Mouse (Mus musculus) limb, embryonic 15.5 days (tissue): ENCODE measurements around the gene Gata1. TPM values are rescaled to one million over a fixed set of nuclear protein-coding genes. Genes with fewer than 3 reads are reported as not detected.
"Not testable (repeated sequence)": the region's sequence is repeated elsewhere in the genome, so short reads cannot be mapped to it uniquely, and the experiment has no call there.

Source experiments
- ATAC-seq: fragments of 200-750 bp; cut with Nextera tagmentation; 2 replicates; pipeline ENCODE4 v1.8.0; 2017; ENCODE audit warnings: low read depth, moderate TSS enrichment; ENCODE audit not compliant: insufficient number of reproducible peaks, low FRiP score, low TSS enrichment
- H3K27ac ChIP-seq: fragments of 300-500 bp; sonication (generic); 2 replicates; pipeline ENCODE4 v1.5.1; 2015; ENCODE audit warnings: moderate library complexity, mild to moderate bottlenecking, inconsistent platforms
- H3K27me3 ChIP-seq: fragments of 300-500 bp; sonication (generic); 2 replicates; pipeline ENCODE4 v1.6.1; 2015; ENCODE audit warnings: inconsistent platforms
- H3K36me3 ChIP-seq: fragments of 300-500 bp; sonication (generic); 2 replicates; pipeline ENCODE4 v1.6.1; 2015; ENCODE audit warnings: inconsistent platforms
- H3K4me1 ChIP-seq: fragments of 300-500 bp; sonication (generic); 2 replicates; pipeline ENCODE4 v1.6.1; 2015; ENCODE audit warnings: inconsistent platforms
- H3K4me2 ChIP-seq: fragments of 300-500 bp; sonication (generic); 2 replicates; pipeline ENCODE4 v1.6.1; 2015; ENCODE audit warnings: mild to moderate bottlenecking, inconsistent platforms
- H3K4me3 ChIP-seq: fragments of 300-500 bp; sonication (generic); 2 replicates; pipeline ENCODE4 v1.5.1; 2015; ENCODE audit warnings: mild to moderate bottlenecking, inconsistent platforms
- H3K9ac ChIP-seq: fragments of 300-500 bp; sonication (generic); 2 replicates; pipeline ENCODE4 v1.6.1; 2015; ENCODE audit warnings: inconsistent platforms
- H3K9me3 ChIP-seq: fragments of 300-500 bp; sonication (generic); 2 replicates; pipeline ENCODE4 v1.6.1; 2016; ENCODE audit warnings: inconsistent platforms
- WGBS: fragments of 180-500 bp; shearing (Covaris S2); methylation state at CpG from one replicate; pipeline ENCODE4 v1.1.7; 2015; 5-methylcytosine and 5-hydroxymethylcytosine counted together
- polyA plus RNA-seq: library from polyadenylated mRNA; unstranded; fragments of >200 nt; fragmentation: Nextera tagmentation; extraction: Ambion mirVana; gene quantifications from 2 replicates; pipeline ENCODE4 v1.2.1, GENCODE M21; 2015

The Gata1 gene
- polyA plus RNA-seq, 1 experiment from 2014 or later: 2.9 TPM

DNA sequence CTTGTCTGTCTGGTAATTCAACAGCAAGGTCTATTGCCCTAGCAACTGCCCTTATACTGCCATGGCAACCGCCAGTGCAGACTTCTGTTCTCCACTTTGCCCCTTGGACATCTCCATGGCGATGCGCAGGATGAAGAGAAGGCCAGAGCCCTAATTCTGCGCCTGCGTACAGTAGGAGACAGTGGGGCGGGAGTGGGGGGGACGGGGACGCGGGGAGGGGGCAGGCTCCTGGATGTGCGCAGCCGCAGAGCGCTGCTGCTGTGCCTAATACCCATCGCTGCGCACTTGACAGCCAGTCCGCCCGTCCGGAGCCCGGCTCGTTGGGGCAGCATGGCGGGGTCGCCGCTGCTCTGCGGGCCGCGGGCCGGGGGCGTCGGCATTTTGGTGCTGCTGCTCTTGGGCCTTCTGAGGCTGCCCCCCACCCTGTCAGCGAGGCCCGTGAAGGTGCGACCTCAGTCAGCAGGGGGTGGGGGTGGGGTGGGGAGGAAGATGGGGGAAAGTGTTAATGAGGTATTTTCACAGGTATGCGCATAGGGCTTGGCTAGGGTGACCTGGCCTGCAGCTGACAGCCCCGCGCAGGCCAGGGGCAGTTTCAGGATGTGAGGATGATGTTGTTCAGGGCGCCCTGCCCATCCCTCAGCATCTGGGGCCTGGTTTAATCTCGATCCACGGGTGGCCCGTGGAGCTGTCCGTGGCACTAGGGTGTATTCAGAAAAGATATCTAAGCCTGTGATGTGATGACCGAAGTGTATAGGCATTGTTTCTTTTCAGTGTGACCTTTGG, 58.1 kb downstream of the Gata1 start, which contains the start of gene Pcsk1n:
Gene Pcsk1n, plus strand, starts transcription at position 222 of the 783 bp plus-strand sequence.
- Histone ChIP-seq H3K4me3 (peak within 1 kb of the TSS; percentile 17; the same call in 1 of the 2 replicates), H3K4me1 (peaks cover 9% of the 10 kb centered on the region), H3K27me3 (peaks cover 57% of the 10 kb centered on the region), H3K9me3 (no peaks in the 10 kb centered on the region), H3K9ac (no peak within 1 kb of the TSS), H3K27ac (no peak within 1 kb of the TSS), H3K4me2 (peak within 1 kb of the TSS; percentile 37), H3K36me3 (no peaks in the 10 kb centered on the region)
- WGBS: 20% methylated on average over 24 of the region's 40 CpGs
- no peak for ATAC-seq

DNA sequence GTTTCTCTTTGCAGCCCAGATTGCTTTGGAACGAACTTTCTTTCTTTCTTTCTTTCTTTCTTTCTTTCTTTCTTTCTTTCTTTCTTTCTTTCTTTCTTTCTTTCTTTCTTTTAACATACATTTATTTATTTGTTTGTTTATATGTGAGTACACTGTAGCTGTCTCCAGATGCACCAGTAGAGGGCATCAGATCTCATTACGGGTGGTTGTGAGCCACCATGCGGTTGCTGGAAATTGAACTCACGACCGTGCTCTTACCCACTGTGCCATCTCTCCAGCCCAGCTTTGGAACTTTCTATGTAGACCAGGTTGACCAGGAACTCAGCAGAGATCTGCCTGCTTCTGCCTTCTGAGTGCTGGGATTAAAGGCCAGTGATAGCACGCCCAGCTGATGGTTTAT, 59.9 kb downstream of the Gata1 start:
- H3K27ac ChIP-seq, H3K4me1 ChIP-seq, H3K4me3 ChIP-seq, H3K9me3 ChIP-seq, H3K4me2 ChIP-seq, H3K36me3 ChIP-seq, H3K9ac ChIP-seq, ATAC-seq: not testable (repeated sequence)
- 62% methylated on average over 6 of the region's 6 CpGs for WGBS
- peaks cover 45% of the 10 kb centered on the region for H3K27me3 ChIP-seq

DNA sequence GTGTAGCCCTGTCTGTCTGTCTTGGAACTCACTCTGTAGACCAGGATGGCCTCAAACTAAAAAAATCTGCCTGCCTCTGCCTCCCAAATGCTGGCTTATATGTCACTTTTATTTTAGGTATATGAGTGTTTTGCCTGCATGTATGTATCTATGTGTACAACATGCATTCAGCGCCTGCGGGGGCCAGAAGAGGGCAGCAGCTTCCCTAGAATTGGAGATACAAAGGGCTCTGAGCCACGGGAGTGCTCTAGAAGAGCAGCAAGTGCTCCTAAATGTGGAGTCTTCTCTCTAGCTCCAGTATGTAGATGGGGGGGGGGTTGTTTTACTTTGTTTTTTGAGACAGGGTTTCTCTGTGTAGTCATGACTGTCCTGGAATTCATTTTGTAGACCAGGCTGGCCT, 62.2 kb downstream of the Gata1 start:
- H3K4me1 ChIP-seq, H3K9me3 ChIP-seq: not testable (repeated sequence)

DNA sequence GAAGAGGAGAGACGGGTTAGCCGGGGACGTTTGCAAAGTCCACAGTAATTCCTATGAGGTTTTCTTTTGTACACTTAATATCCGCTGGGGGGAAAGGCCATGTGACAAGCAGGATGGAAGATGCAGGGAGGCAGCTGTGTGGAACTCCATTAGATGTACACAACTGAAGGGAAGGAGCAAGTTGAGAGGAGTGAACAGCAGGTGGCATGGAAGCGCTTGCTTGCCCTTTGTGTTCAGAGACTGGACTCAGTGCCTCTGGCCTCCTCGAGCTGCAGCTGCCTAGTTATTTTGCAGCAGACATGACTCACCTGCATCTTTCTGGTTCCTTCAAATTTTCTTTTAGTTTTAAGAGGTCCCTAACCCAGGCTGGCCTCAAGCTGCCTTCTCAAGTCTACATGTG, 67.4 kb downstream of the Gata1 start:
- no peak for ATAC-seq
- Histone ChIP-seq H3K27me3 (no peaks in the 10 kb centered on the region), H3K36me3 (peaks cover 13% of the 10 kb centered on the region; the same call in 1 of the 2 replicates), H3K4me2 (no peak overlapping the region), H3K4me3 (no peak overlapping the region), H3K4me1 (no peaks in the 10 kb centered on the region), H3K9me3 (no peaks in the 10 kb centered on the region), H3K27ac (no peak overlapping the region), H3K9ac (no peak overlapping the region)
- 56% methylated on average over 6 of the region's 6 CpGs for WGBS

More for the DNA sequence above, 62.2 kb downstream of the Gata1 start:
- 28% methylated on average over 3 of the region's 3 CpGs for WGBS
- not testable (repeated sequence) for H3K36me3 ChIP-seq, H3K4me2 ChIP-seq, H3K27ac ChIP-seq, ATAC-seq, H3K9ac ChIP-seq, H3K4me3 ChIP-seq
- H3K27me3 ChIP-seq: peaks cover 23% of the 10 kb centered on the region

Other genes with a start within 250 kb of the Gata1 start
- gene Praf2, start 249.6 kb downstream of the Gata1 start, polyA plus RNA-seq: 80.8 and 86.1 TPM in 2 replicates
- 14.9 and 21.8 TPM in 2 replicates for gene Ccdc120, start 227.2 kb downstream of the Gata1 start, polyA plus RNA-seq
- 30.5 and 31.9 TPM in 2 replicates for gene Tfe3, start 215.5 kb downstream of the Gata1 start, polyA plus RNA-seq
- 37.8 and 40.3 TPM in 2 replicates for gene Gripap1, start 188.3 kb downstream of the Gata1 start, polyA plus RNA-seq
- gene Kcnd1, start 155.8 kb downstream of the Gata1 start, polyA plus RNA-seq: 1.3 TPM in 2 replicates
- gene Otud5, start 136.7 kb downstream of the Gata1 start, polyA plus RNA-seq: 35.9 and 43.7 TPM in 2 replicates
- gene Pim2, start 99.8 kb downstream of the Gata1 start, polyA plus RNA-seq: 4.8 and 5.1 TPM in 2 replicates
- gene Slc35a2, start 94.0 kb downstream of the Gata1 start, polyA plus RNA-seq: 64.5 and 70.0 TPM in 2 replicates
- 117 and 124 TPM in 2 replicates for gene Pqbp1, start 78.8 kb downstream of the Gata1 start, polyA plus RNA-seq
- 157 and 170 TPM in 2 replicates for gene Timm17b, start 78.7 kb downstream of the Gata1 start, polyA plus RNA-seq
- gene Gm10491, start 70.2 kb downstream of the Gata1 start, polyA plus RNA-seq: not detected in 2 replicates
- not detected in 2 replicates for gene Gm10490, start 68.5 kb downstream of the Gata1 start, polyA plus RNA-seq
- 0.63 and 1.2 TPM in 2 replicates for gene Pcsk1n, start 58.2 kb downstream of the Gata1 start, polyA plus RNA-seq
- gene Eras, start 49.5 kb downstream of the Gata1 start, polyA plus RNA-seq: not detected in 2 replicates
- gene Hdac6, start 30.2 kb downstream of the Gata1 start, polyA plus RNA-seq: 25.3 and 27.0 TPM in 2 replicates
- not detected in 2 replicates for gene Glod5, start 40.4 kb upstream of the Gata1 start, polyA plus RNA-seq
- gene Suv39h1, start 96.7 kb upstream of the Gata1 start, polyA plus RNA-seq: 47.3 and 48.7 TPM in 2 replicates
- 0.97 and 1.00 TPM in 2 replicates for gene Was, start 112.4 kb upstream of the Gata1 start, polyA plus RNA-seq
- gene Wdr13, start 154.8 kb upstream of the Gata1 start, polyA plus RNA-seq: 20.3 and 21.3 TPM in 2 replicates
- gene Rbm3, start 167.8 kb upstream of the Gata1 start, polyA plus RNA-seq: 401 and 409 TPM in 2 replicates
- gene Tbc1d25, start 198.1 kb upstream of the Gata1 start, polyA plus RNA-seq: 13.7 and 14.1 TPM in 2 replicates
- gene Ebp, start 215.4 kb upstream of the Gata1 start, polyA plus RNA-seq: 43.0 and 44.6 TPM in 2 replicates
- 8.7 and 8.8 TPM in 2 replicates for gene Porcn, start 228.5 kb upstream of the Gata1 start, polyA plus RNA-seq